Mouse (Mus musculus) C2C12 (cell line): ENCODE results near the gene Hist1h2ac. TPM values are rescaled to one million over a fixed set of nuclear protein-coding genes. Genes with fewer than 3 reads are reported as not detected.

ENCODE experiments used
- H3K27me3 ChIP-seq: one replicate; pipeline ENCODE4 v1.6.1; 2011; ENCODE audit not compliant: control insufficient read depth, insufficient read depth, insufficient read length
- H3K36me3 ChIP-seq: one replicate; pipeline ENCODE4 v1.6.1; 2011; ENCODE audit not compliant: control insufficient read depth, insufficient read depth
- H3K4me3 ChIP-seq: one replicate; pipeline ENCODE4 v1.5.1; 2011; ENCODE audit warnings: mild to moderate bottlenecking, control low read depth; ENCODE audit not compliant: poor library complexity, insufficient read depth, severe bottlenecking
- H3K79me2 ChIP-seq: one replicate; pipeline ENCODE4 v1.6.1; 2011; ENCODE audit not compliant: control insufficient read depth, insufficient read depth
- H3K79me3 ChIP-seq: one replicate; pipeline ENCODE4 v1.6.1; 2011; ENCODE audit warnings: low read depth, control low read depth
- H3ac ChIP-seq: one replicate; pipeline ENCODE3; 2011; ENCODE audit warnings: low read depth; ENCODE audit not compliant: control insufficient read depth, insufficient read length
- CEBPB ChIP-seq: IDR thresholded peaks from one replicate; pipeline ENCODE4 v1.6.1; 2011; ENCODE audit warnings: low read depth, mild to moderate bottlenecking, control low read depth, moderate library complexity
- CTCF ChIP-seq: IDR thresholded peaks from one replicate; pipeline ENCODE4 v1.5.1; 2011; ENCODE audit not compliant: control insufficient read depth, insufficient read depth, insufficient read length
- FOSL1 ChIP-seq: IDR thresholded peaks from one replicate; pipeline ENCODE4 v1.8.0; 2011; ENCODE audit warnings: mild to moderate bottlenecking, low read length; ENCODE audit not compliant: poor library complexity, insufficient read depth, severe bottlenecking
- MAX ChIP-seq: IDR thresholded peaks from one replicate; pipeline ENCODE4 v1.6.1; 2011; ENCODE audit warnings: mild to moderate bottlenecking, control low read depth
- MYOD1 ChIP-seq: IDR thresholded peaks from one replicate; pipeline ENCODE4 v1.6.1; 2011; ENCODE audit warnings: low read depth; ENCODE audit not compliant: control insufficient read depth, insufficient read length
- MYOG ChIP-seq: IDR thresholded peaks from one replicate; pipeline ENCODE4 v1.6.1; 2011; ENCODE audit not compliant: control insufficient read depth, insufficient read length; ENCODE audit errors: extremely low read depth
- USF1 ChIP-seq: IDR thresholded peaks from one replicate; pipeline ENCODE4 v1.6.1; 2011; ENCODE audit warnings: low read depth, mild to moderate bottlenecking, control low read depth, moderate library complexity
- polyA plus RNA-seq: library from polyadenylated mRNA; unstranded; fragments of >200 nt; fragmentation: generic; extraction: Trizol; gene quantifications from one replicate; pipeline ENCODE4 v1.2.1, GENCODE M21; 2012; ENCODE audit warnings: missing spikeins

Hist1h2ac gene
- polyA plus RNA-seq, 1 experiment = 0.54 TPM

GRCm38 (mm10) chr13:23696061-23696474, 12.3 kb upstream of the Hist1h2ac start:
- Histone ChIP-seq H3K79me3 (no peaks in the 10 kb centered on the region), H3ac (no peak overlapping the region), H3K27me3 (no peaks in the 10 kb centered on the region), H3K79me2 (no peaks in the 10 kb centered on the region), H3K4me3 (no peak overlapping the region), H3K36me3 (no peaks in the 10 kb centered on the region)
- TF ChIP-seq MYOG = no peak

- H3K4me3 ChIP-seq = no peak within 1 kb of the TSS
- no peaks in the 10 kb centered on the region for H3K27me3 ChIP-seq
- no peaks in the 10 kb centered on the region for H3K79me2 ChIP-seq
- no peak within 1 kb of the TSS for H3ac ChIP-seq
- no peaks in the 10 kb centered on the region for H3K79me3 ChIP-seq
- no peak for TF ChIP-seq FOSL1
- TF ChIP-seq MAX = no peak
- no peak for TF ChIP-seq USF1
- no peak for TF ChIP-seq MYOG
- TF ChIP-seq CTCF = no peak
- no peak for TF ChIP-seq MYOD1
- TF ChIP-seq CEBPB = no peak
- no peaks in the 10 kb centered on the region for H3K36me3 ChIP-seq
These were observed 11.8 kb upstream of the Hist1h2ac start, which contains the start of gene Hist1h1t for GRCm38 (mm10) chr13:23695514-23695913. Gene Hist1h1t (plus strand): TSS chr13:23695814.

GRCm38 (mm10) chr13:23694956-23695355, 11.2 kb upstream of the Hist1h2ac start:
- no peak overlapping the region for H3ac ChIP-seq
- H3K27me3 ChIP-seq = no peaks in the 10 kb centered on the region
- no peaks in the 10 kb centered on the region for H3K36me3 ChIP-seq
- H3K4me3 ChIP-seq = no peak overlapping the region
- no peak for TF ChIP-seq CEBPB
- no peak for TF ChIP-seq USF1
- no peak for TF ChIP-seq MYOD1
- no peak for TF ChIP-seq FOSL1
- TF ChIP-seq CTCF = no peak
- TF ChIP-seq MYOG = no peak
- no peak for TF ChIP-seq MAX
- H3K79me2 ChIP-seq = no peaks in the 10 kb centered on the region
- H3K79me3 ChIP-seq = no peaks in the 10 kb centered on the region

GRCm38 (mm10) chr13:23693856-23694440, 10.2 kb upstream of the Hist1h2ac start:
- H3K79me2 ChIP-seq = no peaks in the 10 kb centered on the region
- H3K36me3 ChIP-seq = no peaks in the 10 kb centered on the region
- H3K4me3 ChIP-seq = no peak overlapping the region
- no peaks in the 10 kb centered on the region for H3K79me3 ChIP-seq
- H3ac ChIP-seq = no peak overlapping the region
- TF ChIP-seq CEBPB (no peak), MAX (no peak), MYOG (no peak), MYOD1 (no peak), FOSL1 (no peak), USF1 (no peak), CTCF (no peak)
- H3K27me3 ChIP-seq = no peaks in the 10 kb centered on the region

GRCm38 (mm10) chr13:23689459-23689858, 5.7 kb upstream of the Hist1h2ac start:
- Histone ChIP-seq H3K4me3 (no peak overlapping the region), H3K79me3 (no peaks in the 10 kb centered on the region), H3K27me3 (no peaks in the 10 kb centered on the region), H3K36me3 (no peaks in the 10 kb centered on the region), H3K79me2 (peaks cover 6% of the 10 kb centered on the region), H3ac (no peak overlapping the region)
- TF ChIP-seq CEBPB (no peak), FOSL1 (no peak), USF1 (no peak), MAX (no peak), MYOD1 (no peak), MYOG (no peak), CTCF (no peak)

- no peak for TF ChIP-seq CEBPB
- TF ChIP-seq USF1 = no peak
- no peak for TF ChIP-seq MYOG
- TF ChIP-seq FOSL1 = no peak
- TF ChIP-seq MYOD1 = no peak
- no peak for TF ChIP-seq MAX
- no peak for TF ChIP-seq CTCF
- H3K27me3 ChIP-seq = no peaks in the 10 kb centered on the region
- no peak overlapping the region for H3K4me3 ChIP-seq
- H3K79me3 ChIP-seq = no peaks in the 10 kb centered on the region
- H3K79me2 ChIP-seq = peaks cover 6% of the 10 kb centered on the region
- H3K36me3 ChIP-seq = no peaks in the 10 kb centered on the region
- no peak overlapping the region for H3ac ChIP-seq
These were observed 5.2 kb upstream of the Hist1h2ac start for GRCm38 (mm10) chr13:23688956-23689355.

GRCm38 (mm10) chr13:23687907-23688306, 4.2 kb upstream of the Hist1h2ac start:
- no peak overlapping the region for H3ac ChIP-seq
- no peaks in the 10 kb centered on the region for H3K36me3 ChIP-seq
- H3K79me2 ChIP-seq = peaks cover 6% of the 10 kb centered on the region
- no peaks in the 10 kb centered on the region for H3K79me3 ChIP-seq
- no peak overlapping the region for H3K4me3 ChIP-seq
- TF ChIP-seq USF1 (no peak), CTCF (no peak), MYOD1 (no peak), MAX (no peak), MYOG (no peak), CEBPB (no peak), FOSL1 (no peak)
- no peaks in the 10 kb centered on the region for H3K27me3 ChIP-seq
